Mouse (Mus musculus): ENCODE results near the gene Polr1d. TPM values are rescaled to one million over a fixed set of nuclear protein-coding genes. Genes with fewer than 3 reads are reported as not detected.

Gene Polr1d
- total RNA-seq, 2 experiments from 2014 or later, result 87.1 to 94.8 TPM

- intact Hi-C loops (cut with DNase I; ENCODE audit: low total_unique reads), result no loop called here
- DNase-seq, result no peak
Measured at GRCm38 (mm10) chr5:147125542-147126185, 48.8 kb downstream of the Polr1d start.

GRCm38 (mm10) chr5:147127860-147128259 lies 51.0 kb downstream of the Polr1d start:
- DNase-seq, result no peak
- intact Hi-C loops (cut with DNase I; ENCODE audit: low total_unique reads), result no loop called here

GRCm38 (mm10) chr5:147129484-147129883 lies 52.6 kb downstream of the Polr1d start:
- intact Hi-C loops (cut with DNase I; ENCODE audit: low total_unique reads), result no loop called here
- DNase-seq, result no peak

GRCm38 (mm10) chr5:147131912-147132311 lies 55.1 kb downstream of the Polr1d start:
- DNase-seq, result no peak
- intact Hi-C loops (cut with DNase I; ENCODE audit: low total_unique reads), result no loop called here

GRCm38 (mm10) chr5:147133662-147134061 lies 56.8 kb downstream of the Polr1d start:
- intact Hi-C loops (cut with DNase I; ENCODE audit: low total_unique reads), result no loop called here
- no peak for DNase-seq

GRCm38 (mm10) chr5:147134341-147135088 lies 57.7 kb downstream of the Polr1d start:
- intact Hi-C loops (cut with DNase I; ENCODE audit: low total_unique reads), result no loop called here
- DNase-seq, result no peak

- no peak for DNase-seq
- intact Hi-C loops (cut with DNase I; ENCODE audit: low total_unique reads), result no loop called here
Measured at GRCm38 (mm10) chr5:147135089-147135446, 58.2 kb downstream of the Polr1d start.

GRCm38 (mm10) chr5:147135994-147136393 lies 59.1 kb downstream of the Polr1d start:
- intact Hi-C loops (cut with DNase I; ENCODE audit: low total_unique reads), result no loop called here

GRCm38 (mm10) chr5:147147340-147147739 lies 70.5 kb downstream of the Polr1d start:
- intact Hi-C loops (cut with DNase I; ENCODE audit: low total_unique reads), result no loop called here
- DNase-seq, result no peak

More at GRCm38 (mm10) chr5:147135994-147136393, 59.1 kb downstream of the Polr1d start:
- no peak for DNase-seq

GRCm38 (mm10) chr5:147154806-147155371 lies 78.0 kb downstream of the Polr1d start:
- intact Hi-C loops (cut with DNase I; ENCODE audit: low total_unique reads), result no loop called here
- no peak for DNase-seq

GRCm38 (mm10) chr5:147155449-147156133 lies 78.7 kb downstream of the Polr1d start:
- intact Hi-C loops (cut with DNase I; ENCODE audit: low total_unique reads), result no loop called here
- no peak for DNase-seq

GRCm38 (mm10) chr5:147156376-147156775 lies 79.5 kb downstream of the Polr1d start:
- DNase-seq, result no peak
- intact Hi-C loops (cut with DNase I; ENCODE audit: low total_unique reads), result no loop called here

- intact Hi-C loops (cut with DNase I; ENCODE audit: low total_unique reads), result no loop called here
Measured at GRCm38 (mm10) chr5:147157441-147157840, 80.6 kb downstream of the Polr1d start.

GRCm38 (mm10) chr5:147159320-147159719 lies 82.5 kb downstream of the Polr1d start:
- intact Hi-C loops (cut with DNase I; ENCODE audit: low total_unique reads), result no loop called here

More at GRCm38 (mm10) chr5:147157441-147157840, 80.6 kb downstream of the Polr1d start:
- DNase-seq, result no peak

GRCm38 (mm10) chr5:147159792-147160191 lies 82.9 kb downstream of the Polr1d start:
- intact Hi-C loops (cut with DNase I; ENCODE audit: low total_unique reads), result no loop called here
- no peak for DNase-seq

More at GRCm38 (mm10) chr5:147159320-147159719, 82.5 kb downstream of the Polr1d start:
- no peak for DNase-seq

Other genes starting within 250 kb of the Polr1d start
- 100 to 1,000 TPM; 184 to 212 TPM for gene Rpl21, start 244.2 kb upstream of the Polr1d start, total RNA-seq (2021)
- gene Rasl11a, start 232.0 kb upstream of the Polr1d start, total RNA-seq (2021), result 1 to 10 TPM; 3.0 to 3.4 TPM
- 10 to 100 TPM; 22.1 to 25.1 TPM for gene Gtf3a, start 128.4 kb upstream of the Polr1d start, total RNA-seq (2021)
- gene Mtif3, start 113.2 kb upstream of the Polr1d start, total RNA-seq (2021), result 10 to 100 TPM; 21.8 to 24.3 TPM
- 1 to 10 TPM; 5.6 to 5.9 TPM for gene Lnx2, start 464 bp upstream of the Polr1d start, total RNA-seq (2021)
- not detected for gene Gsx1, start 111.6 kb downstream of the Polr1d start, total RNA-seq (2021)
- not detected for gene Pdx1, start 192.9 kb downstream of the Polr1d start, total RNA-seq (2021)
- gene Cdx2, start 230.2 kb downstream of the Polr1d start, total RNA-seq (2021), result not detected
- gene Urad, start 245.4 kb downstream of the Polr1d start, total RNA-seq (2021), result not detected